Mouse (Mus musculus) forebrain, embryonic 12.5 days (tissue): ENCODE data around the gene Kctd19. TPM values are rescaled to one million over a fixed set of nuclear protein-coding genes. Genes with fewer than 3 reads are reported as not detected.

Source experiments
- ATAC-seq: fragments of 200-750 bp; cut with Nextera tagmentation; 2 replicates; pipeline ENCODE4 v1.8.0; 2017; ENCODE audit warnings: moderate TSS enrichment; ENCODE audit not compliant: low FRiP score
- H3K27ac ChIP-seq: fragments of 300-500 bp; sonication (generic); 2 replicates; pipeline ENCODE4 v1.5.1; 2016; ENCODE audit warnings: mild to moderate bottlenecking
- H3K27me3 ChIP-seq: fragments of 300-500 bp; sonication (generic); 2 replicates; pipeline ENCODE4 v1.6.1; 2016; ENCODE audit warnings: mild to moderate bottlenecking
- H3K36me3 ChIP-seq: fragments of 300-500 bp; sonication (generic); replicated peaks from 2 replicates; pipeline ENCODE4 v1.6.1; 2016; ENCODE audit warnings: mild to moderate bottlenecking
- H3K4me1 ChIP-seq: fragments of 300-500 bp; sonication (generic); 2 replicates; pipeline ENCODE4 v1.6.1; 2016
- H3K4me2 ChIP-seq: fragments of 300-500 bp; sonication (generic); 2 replicates; pipeline ENCODE4 v1.6.1; 2016; ENCODE audit warnings: mild to moderate bottlenecking, moderate library complexity
- H3K4me3 ChIP-seq: fragments of 300-500 bp; sonication (generic); replicated peaks from 2 replicates; pipeline ENCODE4 v1.5.1; 2016; ENCODE audit warnings: mild to moderate bottlenecking
- H3K9ac ChIP-seq: fragments of 300-500 bp; sonication (generic); 2 replicates; pipeline ENCODE4 v1.6.1; 2016; ENCODE audit warnings: mild to moderate bottlenecking
- H3K9me3 ChIP-seq: fragments of 300-500 bp; sonication (generic); 2 replicates; pipeline ENCODE4 v1.6.1; 2016
- WGBS: fragments of 180-500 bp; shearing (Covaris S2); methylation state at CpG from one replicate; pipeline ENCODE4 v1.1.7; 2016; 5-methylcytosine and 5-hydroxymethylcytosine counted together
- polyA plus RNA-seq: library from polyadenylated mRNA; unstranded; fragments of >200 nt; fragmentation: Nextera tagmentation; extraction: Ambion mirVana; gene quantifications from 2 replicates; pipeline ENCODE4 v1.2.1, GENCODE M21; 2016

Gene Kctd19
- polyA plus RNA-seq, 1 experiment from 2014 or later: not detected

GRCm38 (mm10) chr8:105408331-105408730 lies 5.0 kb downstream of the Kctd19 start:
- peaks cover 1% of the 10 kb centered on the region for H3K4me1 ChIP-seq
- 0 out of 2 replicates have a peak, but pooled peaks cover under 1% of the 10 kb centered on the region for H3K9me3 ChIP-seq
- no peaks in the 10 kb centered on the region for H3K36me3 ChIP-seq
- 64% methylated on average over 7 of the region's 7 CpGs for WGBS
- ATAC-seq: no peak
- H3K4me3 ChIP-seq: no peak overlapping the region
- H3K27ac ChIP-seq: no peak overlapping the region
- no peak overlapping the region for H3K9ac ChIP-seq
- no peak overlapping the region for H3K4me2 ChIP-seq
- H3K27me3 ChIP-seq: peaks cover 5% of the 10 kb centered on the region

- H3K9ac ChIP-seq: no peak overlapping the region
- no peak overlapping the region for H3K27ac ChIP-seq
- H3K27me3 ChIP-seq: no peaks in the 10 kb centered on the region
- H3K4me3 ChIP-seq: no peak overlapping the region
- peaks cover 4% of the 10 kb centered on the region; the same call in 1 of the 2 replicates for H3K4me1 ChIP-seq
- H3K4me2 ChIP-seq: no peak overlapping the region
- no peaks in the 10 kb centered on the region for H3K36me3 ChIP-seq
- 78% methylated on average over 10 of the region's 10 CpGs for WGBS
- H3K9me3 ChIP-seq: no peaks in the 10 kb centered on the region
- no peak for ATAC-seq
Measured at GRCm38 (mm10) chr8:105406416-105406815, 6.9 kb downstream of the Kctd19 start.

GRCm38 (mm10) chr8:105404496-105404895 lies 8.8 kb downstream of the Kctd19 start:
- WGBS: 56% methylated on average over 1 of the region's 1 CpGs
- H3K36me3 ChIP-seq: no peaks in the 10 kb centered on the region
- no peak overlapping the region for H3K27ac ChIP-seq
- peaks cover 5% of the 10 kb centered on the region; the same call in 1 of the 2 replicates for H3K4me1 ChIP-seq
- H3K4me2 ChIP-seq: no peak overlapping the region
- no peak overlapping the region for H3K4me3 ChIP-seq
- no peaks in the 10 kb centered on the region for H3K27me3 ChIP-seq
- no peak overlapping the region for H3K9ac ChIP-seq
- ATAC-seq: no peak
- no peaks in the 10 kb centered on the region for H3K9me3 ChIP-seq

GRCm38 (mm10) chr8:105403467-105403866 lies 9.8 kb downstream of the Kctd19 start:
- WGBS: 92% methylated on average over 8 of the region's 8 CpGs

GRCm38 (mm10) chr8:105400016-105400415 lies 13.3 kb downstream of the Kctd19 start:
- 84% methylated on average over 5 of the region's 5 CpGs for WGBS

More at GRCm38 (mm10) chr8:105403467-105403866, 9.8 kb downstream of the Kctd19 start:
- Histone ChIP-seq H3K9ac (no peak overlapping the region), H3K4me3 (no peak overlapping the region), H3K27me3 (no peaks in the 10 kb centered on the region), H3K36me3 (no peaks in the 10 kb centered on the region), H3K27ac (no peak overlapping the region), H3K4me2 (no peak overlapping the region), H3K9me3 (no peaks in the 10 kb centered on the region), H3K4me1 (peaks cover 5% of the 10 kb centered on the region; the same call in 1 of the 2 replicates)
- ATAC-seq: no peak

GRCm38 (mm10) chr8:105397747-105398146 lies 15.6 kb downstream of the Kctd19 start:
- WGBS: 47% methylated on average over 3 of the region's 3 CpGs
- no peaks in the 10 kb centered on the region for H3K9me3 ChIP-seq
- peaks cover 5% of the 10 kb centered on the region; the same call in 1 of the 2 replicates for H3K4me1 ChIP-seq
- H3K4me3 ChIP-seq: no peak overlapping the region
- no peak overlapping the region for H3K4me2 ChIP-seq
- no peak overlapping the region for H3K9ac ChIP-seq
- no peaks in the 10 kb centered on the region for H3K27me3 ChIP-seq
- no peaks in the 10 kb centered on the region for H3K36me3 ChIP-seq
- no peak for ATAC-seq
- no peak overlapping the region for H3K27ac ChIP-seq

More at GRCm38 (mm10) chr8:105400016-105400415, 13.3 kb downstream of the Kctd19 start:
- Histone ChIP-seq H3K9me3 (no peaks in the 10 kb centered on the region), H3K27ac (no peak overlapping the region), H3K4me3 (no peak overlapping the region), H3K36me3 (no peaks in the 10 kb centered on the region), H3K4me2 (no peak overlapping the region), H3K9ac (no peak overlapping the region), H3K27me3 (no peaks in the 10 kb centered on the region), H3K4me1 (peaks cover 5% of the 10 kb centered on the region; the same call in 1 of the 2 replicates)
- ATAC-seq: no peak

GRCm38 (mm10) chr8:105393915-105394314 lies 19.4 kb downstream of the Kctd19 start:
- 57% methylated on average over 7 of the region's 7 CpGs for WGBS
- no peak overlapping the region for H3K4me2 ChIP-seq
- H3K27me3 ChIP-seq: no peaks in the 10 kb centered on the region
- no peaks in the 10 kb centered on the region for H3K9me3 ChIP-seq
- no peak overlapping the region for H3K4me3 ChIP-seq
- H3K27ac ChIP-seq: no peak overlapping the region
- H3K9ac ChIP-seq: no peak overlapping the region
- ATAC-seq: no peak
- no peaks in the 10 kb centered on the region for H3K4me1 ChIP-seq
- H3K36me3 ChIP-seq: no peaks in the 10 kb centered on the region

GRCm38 (mm10) chr8:105393089-105393787 lies 20.1 kb downstream of the Kctd19 start:
- WGBS: 90% methylated on average over 12 of the region's 12 CpGs
- H3K27ac ChIP-seq: no peak overlapping the region
- no peaks in the 10 kb centered on the region for H3K27me3 ChIP-seq
- no peak for ATAC-seq
- H3K36me3 ChIP-seq: no peaks in the 10 kb centered on the region
- no peaks in the 10 kb centered on the region for H3K4me1 ChIP-seq
- H3K9ac ChIP-seq: no peak overlapping the region
- no peak overlapping the region for H3K4me2 ChIP-seq
- H3K4me3 ChIP-seq: no peak overlapping the region
- H3K9me3 ChIP-seq: no peaks in the 10 kb centered on the region

- Histone ChIP-seq H3K27me3 (no peaks in the 10 kb centered on the region), H3K4me2 (no peak overlapping the region), H3K36me3 (no peaks in the 10 kb centered on the region), H3K27ac (no peak overlapping the region), H3K4me1 (no peaks in the 10 kb centered on the region), H3K4me3 (no peak overlapping the region), H3K9ac (no peak overlapping the region), H3K9me3 (no peaks in the 10 kb centered on the region)
- WGBS: 91% methylated on average over 6 of the region's 6 CpGs
- ATAC-seq: no peak
Measured at GRCm38 (mm10) chr8:105389096-105389495, 24.2 kb downstream of the Kctd19 start.

GRCm38 (mm10) chr8:105387151-105387550 lies 26.2 kb downstream of the Kctd19 start:
- Histone ChIP-seq H3K4me3 (no peak overlapping the region), H3K9ac (no peak overlapping the region), H3K4me2 (no peak overlapping the region), H3K4me1 (no peaks in the 10 kb centered on the region), H3K27me3 (no peaks in the 10 kb centered on the region), H3K27ac (no peak overlapping the region), H3K36me3 (no peaks in the 10 kb centered on the region), H3K9me3 (no peaks in the 10 kb centered on the region)
- no peak for ATAC-seq
- 80% methylated on average over 1 of the region's 1 CpGs for WGBS

GRCm38 (mm10) chr8:105384070-105384469 lies 29.2 kb downstream of the Kctd19 start:
- Histone ChIP-seq H3K9ac (no peak overlapping the region), H3K27me3 (no peaks in the 10 kb centered on the region), H3K27ac (no peak overlapping the region), H3K9me3 (no peaks in the 10 kb centered on the region), H3K36me3 (no peaks in the 10 kb centered on the region), H3K4me2 (no peak overlapping the region), H3K4me1 (peaks cover under 1% of the 10 kb centered on the region; the same call in 1 of the 2 replicates), H3K4me3 (no peak overlapping the region)
- no peak for ATAC-seq
- 92% methylated on average over 2 of the region's 2 CpGs for WGBS

GRCm38 (mm10) chr8:105380308-105380707 lies 33.0 kb downstream of the Kctd19 start:
- H3K4me2 ChIP-seq: no peak overlapping the region
- peaks cover 5% of the 10 kb centered on the region; the same call in 1 of the 2 replicates for H3K4me1 ChIP-seq
- H3K4me3 ChIP-seq: no peak overlapping the region
- no peak overlapping the region for H3K27ac ChIP-seq
- 88% methylated on average over 12 of the region's 12 CpGs for WGBS
- H3K36me3 ChIP-seq: no peaks in the 10 kb centered on the region
- no peaks in the 10 kb centered on the region for H3K27me3 ChIP-seq
- no peak overlapping the region for H3K9ac ChIP-seq
- ATAC-seq: no peak
- H3K9me3 ChIP-seq: no peaks in the 10 kb centered on the region

GRCm38 (mm10) chr8:105378673-105379072 lies 34.6 kb downstream of the Kctd19 start:
- H3K4me3 ChIP-seq: no peak overlapping the region
- H3K4me2 ChIP-seq: no peak overlapping the region
- ATAC-seq: no peak
- peaks cover 5% of the 10 kb centered on the region for H3K9me3 ChIP-seq
- no peak overlapping the region for H3K9ac ChIP-seq
- H3K36me3 ChIP-seq: no peaks in the 10 kb centered on the region
- H3K27me3 ChIP-seq: peaks cover 4% of the 10 kb centered on the region; the same call in 1 of the 2 replicates
- 74% methylated on average over 19 of the region's 19 CpGs for whole genome bisulfite sequencing
- no peak overlapping the region for H3K27ac ChIP-seq
- peaks cover 13% of the 10 kb centered on the region for H3K4me1 ChIP-seq
